Mouse (Mus musculus): ENCODE data around the gene Zmiz1.

Gene Zmiz1

GRCm38 (mm10) chr14:25616009-25616723 lies 157.2 kb downstream of the Zmiz1 start:
- DNase-seq (ENCODE audit: low spot score): no peak

GRCm38 (mm10) chr14:25617264-25617663 lies 158.3 kb downstream of the Zmiz1 start:
- no peak for DNase-seq (ENCODE audit: low spot score)

GRCm38 (mm10) chr14:25619066-25619762 lies 160.2 kb downstream of the Zmiz1 start:
- no peak for DNase-seq (ENCODE audit: low spot score)

- no peak for DNase-seq (ENCODE audit: low spot score)
These were observed 161.8 kb downstream of the Zmiz1 start for GRCm38 (mm10) chr14:25620766-25621165.

- DNase-seq (ENCODE audit: low spot score): no peak
These were observed 164.7 kb downstream of the Zmiz1 start for GRCm38 (mm10) chr14:25623698-25624097.

- DNase-seq (ENCODE audit: low spot score): no peak
These were observed 165.7 kb downstream of the Zmiz1 start for GRCm38 (mm10) chr14:25624659-25625058.

- no peak for DNase-seq (ENCODE audit: low spot score)
These were observed 168.7 kb downstream of the Zmiz1 start for GRCm38 (mm10) chr14:25627599-25628255.

GRCm38 (mm10) chr14:25628448-25629099 lies 169.6 kb downstream of the Zmiz1 start:
- no peak for DNase-seq (ENCODE audit: low spot score)

GRCm38 (mm10) chr14:25629866-25630606 lies 171.1 kb downstream of the Zmiz1 start:
- DNase-seq (ENCODE audit: low spot score): no peak

- no peak for DNase-seq (ENCODE audit: low spot score)
These were observed 171.8 kb downstream of the Zmiz1 start for GRCm38 (mm10) chr14:25630647-25631409.

- DNase-seq (ENCODE audit: low spot score): no peak
These were observed 172.5 kb downstream of the Zmiz1 start for GRCm38 (mm10) chr14:25631481-25631880.

GRCm38 (mm10) chr14:25633539-25634300 lies 174.7 kb downstream of the Zmiz1 start:
- no peak for DNase-seq (ENCODE audit: low spot score)

- no peak for DNase-seq (ENCODE audit: low spot score)
These were observed 175.3 kb downstream of the Zmiz1 start for GRCm38 (mm10) chr14:25634328-25634727.

- no peak for DNase-seq (ENCODE audit: low spot score)
These were observed 176.8 kb downstream of the Zmiz1 start for GRCm38 (mm10) chr14:25635746-25636145.

GRCm38 (mm10) chr14:25636297-25636696 lies 177.3 kb downstream of the Zmiz1 start:
- no peak for DNase-seq (ENCODE audit: low spot score)

- DNase-seq (ENCODE audit: low spot score): no peak
These were observed 180.3 kb downstream of the Zmiz1 start for GRCm38 (mm10) chr14:25639120-25639758.

- DNase-seq (ENCODE audit: low spot score): no peak
These were observed 181.0 kb downstream of the Zmiz1 start for GRCm38 (mm10) chr14:25639979-25640378.

GRCm38 (mm10) chr14:25640421-25641056 lies 181.6 kb downstream of the Zmiz1 start:
- DNase-seq (ENCODE audit: low spot score): no peak

GRCm38 (mm10) chr14:25641067-25641466 lies 182.1 kb downstream of the Zmiz1 start:
- no peak for DNase-seq (ENCODE audit: low spot score)

Measured in ovary, postnatal 10 days (tissue).